Mouse (Mus musculus) cerebellum, adult 2 months (tissue): ENCODE data around the gene Zfp61.

Experiments
- CTCF ChIP-seq: fragments of 200-500 bp; IDR thresholded peaks from 2 replicates; pipeline ENCODE4 v1.5.1; 2011; ENCODE audit warnings: low read depth, mild to moderate bottlenecking, control low read depth, low read length, moderate library complexity, borderline replicate concordance; ENCODE audit not compliant: insufficient read depth
- POLR2A ChIP-seq: fragments of 200-500 bp; IDR thresholded peaks from 2 replicates; pipeline ENCODE4 v1.6.1; 2011; ENCODE audit warnings: low read length, control low read depth, borderline replicate concordance; ENCODE audit not compliant: insufficient read depth

GRCm38 (mm10) chr7:24280858-24281145 is 20.2 kb downstream of the Zfp61 start:
- TF ChIP-seq CTCF (no peak), POLR2A (no peak)
